Mouse (Mus musculus) heart, embryonic 14.5 days (tissue): ENCODE data around the gene Kirrel3. TPM values are rescaled to one million over a fixed set of nuclear protein-coding genes. Genes with fewer than 3 reads are reported as not detected.

Experiments used
- ATAC-seq: fragments of 200-750 bp; cut with Nextera tagmentation; 2 replicates; pipeline ENCODE4 v1.8.0; 2017; ENCODE audit warnings: low read depth, moderate TSS enrichment; ENCODE audit not compliant: insufficient number of reproducible peaks, insufficient read depth, low FRiP score
- H3K27ac ChIP-seq, 2 experiments: fragments of 200-500 bp in 1 of 2; fragments of 300-500 bp in 1 of 2; sonication (generic) in 1 of 2; replicated peaks in 1 of 2; 2 replicates each; pipeline ENCODE4 v1.5.1; 2012 to 2014; ENCODE audit warnings: low read depth in 2 of 2, low read length in 2 of 2, control low read depth in 1 of 2, mild to moderate bottlenecking in 1 of 2, mixed read lengths in 1 of 2; ENCODE audit not compliant: control insufficient read depth in 1 of 2, insufficient read depth in 1 of 2
- H3K27me3 ChIP-seq: fragments of 300-500 bp; sonication (generic); 2 replicates; pipeline ENCODE4 v1.6.1; 2014; ENCODE audit warnings: mild to moderate bottlenecking, low read length, control low read depth; ENCODE audit not compliant: control insufficient read depth, insufficient read depth
- H3K36me3 ChIP-seq: fragments of 300-500 bp; sonication (generic); 2 replicates; pipeline ENCODE4 v1.6.1; 2014; ENCODE audit warnings: mild to moderate bottlenecking, control low read depth, low read length, mixed read lengths; ENCODE audit not compliant: control insufficient read depth, insufficient read depth
- H3K4me1 ChIP-seq, 2 experiments: fragments of 200-500 bp in 1 of 2; fragments of 300-500 bp in 1 of 2; sonication (generic) in 1 of 2; 2 replicates each; pipeline ENCODE4 v1.6.1; 2012 to 2014; ENCODE audit warnings: low read length in 2 of 2, control low read depth in 1 of 2, mixed read lengths in 1 of 2; ENCODE audit not compliant: control insufficient read depth in 2 of 2, insufficient read depth in 2 of 2
- H3K4me2 ChIP-seq: fragments of 300-500 bp; sonication (generic); 2 replicates; pipeline ENCODE4 v1.6.1; 2014; ENCODE audit warnings: mild to moderate bottlenecking, low read length
- H3K4me3 ChIP-seq, 2 experiments: fragments of 200-500 bp in 1 of 2; fragments of 300-500 bp in 1 of 2; sonication (generic) in 1 of 2; 2 replicates each; pipeline ENCODE4 v1.5.1; 2012 to 2014; ENCODE audit warnings: low read length in 2 of 2, mild to moderate bottlenecking in 2 of 2, control low read depth in 1 of 2, low read depth in 1 of 2, moderate library complexity in 1 of 2; ENCODE audit not compliant: control insufficient read depth in 1 of 2, insufficient read depth in 1 of 2
- H3K9ac ChIP-seq: fragments of 300-500 bp; sonication (generic); 2 replicates; pipeline ENCODE4 v1.6.1; 2014; ENCODE audit warnings: mild to moderate bottlenecking, low read length
- H3K9me3 ChIP-seq: fragments of 300-500 bp; sonication (generic); 2 replicates; pipeline ENCODE4 v1.6.1; 2016; ENCODE audit warnings: low read length, control low read depth; ENCODE audit not compliant: control insufficient read depth
- WGBS: fragments of 180-500 bp; shearing (Covaris S2); extraction: QIAGEN DNeasy Blood & Tissue Kit; methylation state at CpG from one replicate; pipeline ENCODE4 v1.1.7; 2014; 5-methylcytosine and 5-hydroxymethylcytosine counted together
- polyA plus RNA-seq: library from polyadenylated mRNA; unstranded; fragments of >200 nt; fragmentation: Nextera tagmentation; extraction: Ambion mirVana; gene quantifications from 2 replicates; pipeline ENCODE4 v1.2.1, GENCODE M21; 2014

Gene Kirrel3
- polyA plus RNA-seq, 1 experiment from 2014 or later: 1.0 TPM

- Histone ChIP-seq H3K27ac (no peak overlapping the region), H3K9me3 (no peaks in the 10 kb centered on the region), H3K4me1 (peaks cover 14 to 20% of the 10 kb centered on the region in 2 experiments), H3K4me2 (no peak overlapping the region), H3K4me3 (no peak overlapping the region), H3K9ac (no peak overlapping the region), H3K27me3 (no peaks in the 10 kb centered on the region), H3K36me3 (peaks cover 22% of the 10 kb centered on the region)
- 85% methylated on average over 11 of the region's 11 CpGs for WGBS
- no peak for ATAC-seq
These were observed 570.0 kb downstream of the Kirrel3 start for GRCm38 (mm10) chr9:35055528-35056330.

- Histone ChIP-seq H3K4me1 (peaks cover 13 to 15% of the 10 kb centered on the region in 2 experiments), H3K36me3 (peaks cover 22% of the 10 kb centered on the region), H3K4me3 (no peak overlapping the region), H3K27me3 (no peaks in the 10 kb centered on the region), H3K27ac (no peak overlapping the region), H3K9me3 (no peaks in the 10 kb centered on the region), H3K9ac (no peak overlapping the region), H3K4me2 (no peak overlapping the region)
- ATAC-seq: no peak
- WGBS: 96% methylated on average over 3 of the region's 3 CpGs
These were observed 570.9 kb downstream of the Kirrel3 start for GRCm38 (mm10) chr9:35056611-35057010.

- no peak overlapping the region for H3K9ac ChIP-seq
- no peak overlapping the region for H3K4me3 ChIP-seq
- ATAC-seq: no peak
- H3K9me3 ChIP-seq: no peaks in the 10 kb centered on the region
- H3K4me2 ChIP-seq: no peak overlapping the region
- H3K36me3 ChIP-seq: peaks cover 13% of the 10 kb centered on the region
- no peak overlapping the region for H3K27ac ChIP-seq
- peaks cover 5 to 6% of the 10 kb centered on the region in 2 experiments; a peak in 3 of 4 replicates for H3K4me1 ChIP-seq
- H3K27me3 ChIP-seq: no peaks in the 10 kb centered on the region
- WGBS: 87% methylated on average over 6 of the region's 6 CpGs
These were observed 571.9 kb downstream of the Kirrel3 start for GRCm38 (mm10) chr9:35057631-35058030.

GRCm38 (mm10) chr9:35058186-35058585 lies 572.5 kb downstream of the Kirrel3 start:
- Histone ChIP-seq H3K9ac (no peak overlapping the region), H3K27me3 (no peaks in the 10 kb centered on the region), H3K36me3 (peaks cover 8% of the 10 kb centered on the region), H3K4me2 (no peak overlapping the region), H3K4me1 (peaks cover 4 to 5% of the 10 kb centered on the region in 2 experiments; a peak in 1 of 4 replicates), H3K4me3 (no peak overlapping the region), H3K27ac (no peak overlapping the region), H3K9me3 (no peaks in the 10 kb centered on the region)
- ATAC-seq: no peak
- 88% methylated on average over 4 of the region's 4 CpGs for WGBS

GRCm38 (mm10) chr9:35058596-35059354 lies 573.1 kb downstream of the Kirrel3 start:
- Histone ChIP-seq H3K4me3 (no peak overlapping the region), H3K36me3 (peaks cover 2% of the 10 kb centered on the region; the same call in 1 of the 2 replicates), H3K27ac (no peak overlapping the region), H3K4me2 (no peak overlapping the region), H3K27me3 (no peaks in the 10 kb centered on the region), H3K4me1 (peaks cover 4 to 5% of the 10 kb centered on the region in 2 experiments; a peak in 1 of 4 replicates), H3K9ac (no peak overlapping the region), H3K9me3 (no peaks in the 10 kb centered on the region)
- no peak for ATAC-seq
- WGBS: 89% methylated on average over 2 of the region's 2 CpGs

GRCm38 (mm10) chr9:35059881-35060280 lies 574.2 kb downstream of the Kirrel3 start:
- Histone ChIP-seq H3K27ac (no peak overlapping the region), H3K4me3 (no peak overlapping the region), H3K36me3 (no peaks in the 10 kb centered on the region), H3K4me1 (peaks cover 4 to 5% of the 10 kb centered on the region in 2 experiments; a peak in 1 of 4 replicates), H3K9me3 (no peaks in the 10 kb centered on the region), H3K4me2 (no peak overlapping the region), H3K27me3 (no peaks in the 10 kb centered on the region), H3K9ac (no peak overlapping the region)
- ATAC-seq: no peak
- 82% methylated on average over 5 of the region's 5 CpGs for WGBS

- Histone ChIP-seq H3K4me3 (no peak overlapping the region), H3K9me3 (no peaks in the 10 kb centered on the region), H3K27ac (no peak overlapping the region), H3K4me1 (peaks cover 4 to 5% of the 10 kb centered on the region in 2 experiments; a peak in 1 of 4 replicates), H3K4me2 (no peak overlapping the region), H3K27me3 (no peaks in the 10 kb centered on the region), H3K36me3 (no peaks in the 10 kb centered on the region), H3K9ac (no peak overlapping the region)
- ATAC-seq: no peak
- 53% methylated on average over 2 of the region's 2 CpGs for WGBS
These were observed 575.8 kb downstream of the Kirrel3 start for GRCm38 (mm10) chr9:35061446-35061845.
